Mouse (Mus musculus): Measurements from ENCODE around the gene Rln1. TPM values are rescaled to one million over a fixed set of nuclear protein-coding genes. Genes with fewer than 3 reads are reported as not detected.

Gene Rln1
- polyA plus RNA-seq, 1 experiment, result not detected

DNA sequence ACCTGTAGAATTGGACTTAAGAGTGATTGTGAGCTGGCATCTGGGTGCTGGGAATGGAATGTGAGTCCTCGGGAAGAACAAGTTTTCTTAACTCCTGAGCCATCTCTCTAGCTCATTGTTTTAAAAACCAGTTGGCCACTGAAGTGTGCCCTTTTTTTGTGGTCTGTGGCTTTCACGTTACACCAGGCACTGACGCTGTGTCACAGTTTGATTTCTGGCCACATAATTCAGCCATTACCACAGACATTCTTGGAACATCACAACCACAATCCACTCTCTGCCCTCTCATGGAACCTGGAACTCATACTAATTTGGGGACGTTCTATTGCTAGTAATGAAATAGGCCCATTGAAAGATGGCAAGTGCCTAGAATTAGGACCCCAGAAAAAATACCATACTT is 6.6 kb upstream of the Rln1 start:
- Histone ChIP-seq H3K4me3 (replicated peaks; ENCODE audit: extremely low read depth, low read depth, low read length) (no peak overlapping the region), H3K4me1 (ENCODE audit: control insufficient read depth, insufficient read depth, low read length) (no peaks in the 10 kb centered on the region)
- WGBS, result 67% methylated on average over 4 of the region's 4 CpGs
- no peak for DNase-seq
- no peak for TF ChIP-seq POLR2A (IDR thresholded peaks at IDR 0.05; ENCODE audit: borderline replicate concordance, extremely low read depth, low read depth, low read length)
- no peak for TF ChIP-seq CTCF (IDR thresholded peaks at IDR 0.05; ENCODE audit: insufficient read depth, low read length)

DNA sequence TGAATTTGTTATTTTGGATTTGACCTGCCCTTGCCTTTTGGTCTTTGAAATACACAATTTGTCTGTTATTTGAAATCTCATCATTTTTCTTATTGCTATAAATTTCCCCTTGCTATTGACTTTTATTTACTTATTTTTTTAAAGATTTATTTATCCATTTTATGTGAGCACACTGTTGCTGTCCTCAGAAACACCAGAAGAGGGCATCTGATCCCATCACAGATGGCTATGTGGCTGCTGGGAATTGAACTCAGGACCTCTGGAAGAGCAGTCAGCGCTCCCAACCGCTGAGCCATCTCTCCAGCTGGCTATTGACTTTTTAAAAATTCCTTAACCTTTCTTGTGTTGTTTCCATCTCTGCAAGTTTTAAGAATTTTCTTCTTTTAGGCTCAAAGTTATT is 2.2 kb upstream of the Rln1 start:
- TF ChIP-seq CTCF (IDR thresholded peaks at IDR 0.05; ENCODE audit: insufficient read depth, low read length) (no peak), POLR2A (IDR thresholded peaks at IDR 0.05; ENCODE audit: borderline replicate concordance, extremely low read depth, low read depth, low read length) (no peak)
- DNase-seq, result no peak
- no peak overlapping the region for H3K4me3 ChIP-seq (replicated peaks; ENCODE audit: extremely low read depth, low read depth, low read length)
- H3K4me1 ChIP-seq (ENCODE audit: control insufficient read depth, insufficient read depth, low read length), result no peaks in the 10 kb centered on the region
- 94% methylated on average over 2 of the region's 2 CpGs for WGBS

DNA sequence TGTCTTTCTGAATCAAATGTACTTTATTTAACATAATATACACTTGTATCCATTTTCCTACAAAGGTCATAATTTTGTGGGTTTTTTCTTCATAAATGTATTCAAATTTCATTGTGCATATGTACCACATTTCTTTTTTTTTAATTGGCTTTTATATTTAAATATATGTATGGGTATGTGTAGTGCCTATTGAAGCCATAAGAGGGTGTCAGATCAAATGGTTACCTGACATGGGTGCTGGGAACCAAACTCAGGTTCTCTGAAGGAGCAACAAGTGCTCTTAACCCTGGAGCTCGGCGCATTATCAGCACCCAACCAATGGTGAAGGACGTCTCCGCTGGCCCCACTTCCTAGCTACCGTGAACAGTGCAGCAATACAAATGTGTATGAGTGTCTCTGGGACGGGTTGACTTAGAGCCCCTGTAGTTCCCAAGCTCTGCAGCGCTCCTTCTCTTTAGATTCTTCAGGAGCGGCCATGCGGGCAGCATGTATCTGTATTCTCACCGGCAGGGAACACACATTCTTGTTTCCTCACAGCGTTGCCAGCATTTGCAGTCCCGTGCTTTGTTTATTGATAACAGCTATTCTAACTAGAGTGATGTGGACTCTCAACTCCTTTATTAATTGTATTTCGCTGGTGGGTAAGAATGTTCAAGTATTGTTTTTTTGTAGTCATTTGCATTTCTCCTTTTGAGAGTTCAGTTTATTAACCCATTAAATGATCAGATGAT is 7.5 kb downstream of the Rln1 start:
- TF ChIP-seq POLR2A (IDR thresholded peaks at IDR 0.05; ENCODE audit: borderline replicate concordance, extremely low read depth, low read depth, low read length) (no peak), CTCF (IDR thresholded peaks at IDR 0.05; ENCODE audit: insufficient read depth, low read length) (no peak)
- no peak for DNase-seq
- H3K4me3 ChIP-seq (replicated peaks; ENCODE audit: extremely low read depth, low read depth, low read length), result no peak overlapping the region
- H3K4me1 ChIP-seq (ENCODE audit: control insufficient read depth, insufficient read depth, low read length), result no peaks in the 10 kb centered on the region
- WGBS, result 78% methylated on average over 13 of the region's 13 CpGs

DNA sequence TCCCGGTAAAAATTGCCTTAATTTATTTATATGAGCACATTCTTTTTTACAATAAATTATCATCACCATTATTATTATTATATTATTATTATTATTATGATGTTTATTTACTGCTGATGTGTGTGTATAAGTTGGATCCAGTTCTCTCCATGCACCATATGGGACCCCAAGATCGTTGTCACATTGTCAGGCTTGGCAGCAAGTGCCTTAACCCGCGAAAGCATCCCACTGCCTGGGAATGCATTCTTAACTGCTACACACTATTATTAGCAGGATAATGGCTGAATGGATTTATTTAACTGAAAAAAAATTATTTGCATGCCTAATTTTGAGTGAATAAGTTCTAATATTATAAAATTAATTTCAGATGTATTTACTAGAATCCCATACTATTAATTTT is 8.1 kb downstream of the Rln1 start:
- TF ChIP-seq CTCF (IDR thresholded peaks at IDR 0.05; ENCODE audit: insufficient read depth, low read length) (no peak), POLR2A (IDR thresholded peaks at IDR 0.05; ENCODE audit: borderline replicate concordance, extremely low read depth, low read depth, low read length) (no peak)
- H3K4me1 ChIP-seq (ENCODE audit: control insufficient read depth, insufficient read depth, low read length), result no peaks in the 10 kb centered on the region
- no peak for DNase-seq
- WGBS, result 86% methylated on average over 4 of the region's 4 CpGs
- no peak overlapping the region for H3K4me3 ChIP-seq (replicated peaks; ENCODE audit: extremely low read depth, low read depth, low read length)

DNA sequence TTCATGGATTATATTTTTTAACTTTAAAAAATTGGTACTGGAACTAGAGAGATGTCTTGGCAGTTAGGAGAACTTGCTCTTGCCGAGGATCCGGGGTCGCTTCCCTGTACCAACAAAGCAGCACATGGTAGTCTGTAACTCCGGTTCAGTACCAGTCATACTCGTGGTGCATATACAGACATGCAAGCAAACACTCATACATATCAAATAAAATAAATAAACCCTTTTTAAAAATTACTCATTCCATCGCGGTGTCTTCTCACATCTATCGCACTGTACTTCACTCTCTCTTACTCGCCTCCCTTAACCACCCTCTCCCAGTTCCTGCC is 8.7 kb downstream of the Rln1 start:
- TF ChIP-seq POLR2A (IDR thresholded peaks at IDR 0.05; ENCODE audit: borderline replicate concordance, extremely low read depth, low read depth, low read length), result no peak
- TF ChIP-seq CTCF (IDR thresholded peaks at IDR 0.05; ENCODE audit: insufficient read depth, low read length), result no peak
- WGBS, result 39% methylated on average over 9 of the region's 9 CpGs

DNA sequence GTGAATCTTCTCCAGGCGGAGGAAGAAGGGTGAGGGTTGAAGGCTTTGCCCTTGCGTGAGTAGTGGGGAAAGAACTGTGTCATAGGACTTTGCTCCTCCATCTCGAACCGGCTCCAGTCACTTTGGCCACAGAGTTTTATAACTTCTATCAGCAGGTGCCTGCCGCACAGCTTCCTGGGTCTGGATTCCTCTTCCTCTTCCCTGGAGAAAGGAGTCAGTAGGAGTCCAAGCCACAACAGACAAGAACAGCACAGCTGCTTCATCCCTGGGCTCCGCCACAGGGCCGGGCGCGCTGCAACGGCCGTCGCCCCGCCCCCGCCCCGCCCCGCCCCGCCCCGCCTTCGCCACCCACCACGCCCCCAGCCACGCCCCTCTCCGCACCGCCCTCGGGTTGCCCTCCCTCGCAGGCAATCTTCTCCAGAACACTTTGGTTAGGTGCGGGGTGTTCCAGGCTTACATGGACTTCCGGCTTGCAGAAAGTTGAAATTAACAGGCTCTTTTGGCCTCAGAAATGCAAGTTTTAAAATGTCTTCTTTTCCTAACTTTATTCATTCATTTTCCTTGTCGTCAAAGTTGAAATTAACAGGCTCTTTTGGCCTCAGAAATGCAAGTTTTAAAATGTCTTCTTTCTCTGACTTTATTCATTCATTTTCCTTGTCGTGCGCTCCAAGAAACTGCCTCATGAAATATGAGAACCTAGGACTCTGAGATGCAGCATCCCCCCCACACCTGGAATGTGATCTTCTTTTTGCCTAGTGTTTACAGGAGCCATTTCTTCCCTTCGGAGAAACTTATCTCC is 9.2 kb downstream of the Rln1 start, which contains the start of gene Insl6:
TSS of gene Insl6 (minus strand) at position 304 of the 799 bp plus-strand sequence.
- H3K4me1 ChIP-seq (ENCODE audit: control insufficient read depth, insufficient read depth, low read length), result no peaks in the 10 kb centered on the region
- peak; percentile 58 for DNase-seq
- peak within 1 kb of the TSS; percentile 20 for H3K4me3 ChIP-seq (replicated peaks; ENCODE audit: extremely low read depth, low read depth, low read length)
- WGBS, result 3% methylated on average over 31 of the region's 31 CpGs
- TF ChIP-seq CTCF (IDR thresholded peaks at IDR 0.05; ENCODE audit: insufficient read depth, low read length), result no peak
- no peak for TF ChIP-seq POLR2A (IDR thresholded peaks at IDR 0.05; ENCODE audit: borderline replicate concordance, extremely low read depth, low read depth, low read length)

More for the DNA sequence above, 8.7 kb downstream of the Rln1 start:
- DNase-seq, result no peak
- no peak overlapping the region for H3K4me3 ChIP-seq (replicated peaks; ENCODE audit: extremely low read depth, low read depth, low read length)
- no peaks in the 10 kb centered on the region for H3K4me1 ChIP-seq (ENCODE audit: control insufficient read depth, insufficient read depth, low read length)

DNA sequence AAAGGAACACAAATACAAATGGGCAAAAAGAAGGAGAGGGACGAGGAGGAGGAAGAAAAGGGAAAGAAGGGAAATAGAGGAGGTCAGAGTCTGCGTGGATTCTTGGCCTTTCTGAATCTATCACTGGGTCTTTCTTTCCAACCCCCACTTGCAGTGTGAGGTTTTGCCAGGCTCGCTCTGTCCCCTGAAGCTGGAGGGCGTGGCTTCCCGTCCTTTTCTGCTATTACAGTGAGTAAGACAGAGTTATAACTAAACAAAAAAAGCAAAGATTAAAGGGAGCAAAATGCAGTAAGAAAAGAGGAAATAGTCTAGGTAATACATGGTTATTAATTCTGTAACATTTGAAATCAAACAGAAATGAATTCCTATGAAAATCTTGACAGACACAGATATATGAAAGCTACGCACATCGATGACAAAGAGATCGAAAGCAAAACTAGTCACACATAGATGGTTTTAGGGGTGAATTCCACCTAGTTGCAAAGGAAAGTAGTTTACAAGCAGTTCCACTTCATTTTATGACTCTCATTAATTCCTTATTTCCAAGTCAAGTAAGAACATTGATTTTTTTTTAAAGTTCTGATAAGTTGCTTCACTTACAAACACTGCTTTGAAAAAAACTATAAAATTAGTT is 10.9 kb downstream of the Rln1 start:
- TF ChIP-seq CTCF (IDR thresholded peaks at IDR 0.05; ENCODE audit: insufficient read depth, low read length) (no peak), POLR2A (IDR thresholded peaks at IDR 0.05; ENCODE audit: borderline replicate concordance, extremely low read depth, low read depth, low read length) (no peak)
- 57% methylated on average over 8 of the region's 8 CpGs for WGBS
- no peak for DNase-seq
- Histone ChIP-seq H3K4me3 (replicated peaks; ENCODE audit: extremely low read depth, low read depth, low read length) (no peak overlapping the region), H3K4me1 (ENCODE audit: control insufficient read depth, insufficient read depth, low read length) (no peaks in the 10 kb centered on the region)

DNA sequence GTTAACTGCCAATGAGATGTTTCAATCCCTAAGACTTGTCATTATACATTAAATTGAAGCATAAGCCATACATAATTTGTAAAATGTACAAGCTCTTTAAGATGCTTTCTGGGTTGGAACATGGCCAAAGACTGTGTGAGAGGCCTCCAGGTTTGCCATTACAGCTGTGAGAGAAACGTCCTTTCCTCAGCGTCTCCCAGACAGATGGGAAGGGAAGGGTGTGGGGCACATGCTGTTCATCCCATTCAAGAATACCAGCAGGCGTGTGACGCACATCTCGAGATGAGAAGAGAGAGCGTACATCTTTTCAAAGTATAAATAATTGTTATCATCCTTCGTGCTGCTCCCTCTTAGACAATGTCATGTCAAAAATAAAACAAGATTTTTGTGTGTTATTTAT is 21.8 kb downstream of the Rln1 start:
- DNase-seq, result no peak
- Histone ChIP-seq H3K4me1 (ENCODE audit: control insufficient read depth, insufficient read depth, low read length) (no peaks in the 10 kb centered on the region), H3K4me3 (replicated peaks; ENCODE audit: extremely low read depth, low read depth, low read length) (no peak overlapping the region)
- TF ChIP-seq CTCF (IDR thresholded peaks at IDR 0.05; ENCODE audit: insufficient read depth, low read length) (no peak), POLR2A (IDR thresholded peaks at IDR 0.05; ENCODE audit: borderline replicate concordance, extremely low read depth, low read depth, low read length) (no peak)
- WGBS, result 73% methylated on average over 7 of the region's 7 CpGs

DNA sequence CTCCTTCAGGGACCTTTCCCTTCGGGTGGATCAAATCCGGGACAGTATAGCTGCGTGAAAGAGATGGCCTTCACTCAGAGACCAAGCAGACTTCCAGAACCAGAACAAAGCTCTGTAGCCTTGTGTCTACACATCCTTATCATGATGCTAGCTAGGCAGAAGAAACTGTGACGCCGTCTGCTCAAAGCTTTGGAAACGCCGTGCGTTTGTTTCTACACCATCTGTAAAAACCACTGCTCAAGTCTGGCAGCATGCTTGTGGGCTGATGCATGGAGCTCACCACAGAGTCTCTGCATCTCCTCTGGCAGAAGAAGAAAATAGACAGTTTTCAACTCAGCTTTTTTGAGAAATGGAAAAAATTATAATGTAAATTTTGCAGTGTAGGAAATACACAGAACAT is 22.7 kb downstream of the Rln1 start:
- no peak for DNase-seq
- Histone ChIP-seq H3K4me1 (ENCODE audit: control insufficient read depth, insufficient read depth, low read length) (no peaks in the 10 kb centered on the region), H3K4me3 (replicated peaks; ENCODE audit: extremely low read depth, low read depth, low read length) (no peak overlapping the region)
- TF ChIP-seq CTCF (IDR thresholded peaks at IDR 0.05; ENCODE audit: insufficient read depth, low read length) (no peak), POLR2A (IDR thresholded peaks at IDR 0.05; ENCODE audit: borderline replicate concordance, extremely low read depth, low read depth, low read length) (no peak)
- WGBS, result 93% methylated on average over 8 of the region's 8 CpGs

All from lung, adult 2 months (tissue).